Mouse (Mus musculus) brain, embryonic 14.5 days (tissue): ENCODE data around the gene Tcaim. TPM values are rescaled to one million over a fixed set of nuclear protein-coding genes. Genes with fewer than 3 reads are reported as not detected.

Experiments used
- DNase-seq: peaks from one replicate; pipeline ENCODE4 v3.0.0-alpha.2; 2011; ENCODE audit warnings: low read depth
- CTCF ChIP-seq: fragments of 200-500 bp; IDR thresholded peaks from 2 replicates; pipeline ENCODE4 v1.5.1; 2012; ENCODE audit warnings: inconsistent platforms, mild to moderate bottlenecking, moderate library complexity, borderline replicate concordance; ENCODE audit not compliant: insufficient read depth, insufficient read length; ENCODE audit errors: extremely low read depth
- POLR2A ChIP-seq: fragments of 200-500 bp; IDR thresholded peaks from 2 replicates; pipeline ENCODE4 v1.6.1; 2012; ENCODE audit warnings: mild to moderate bottlenecking, inconsistent platforms, borderline replicate concordance; ENCODE audit not compliant: poor library complexity, insufficient read depth, insufficient read length, severe bottlenecking; ENCODE audit errors: extremely low read depth
- polyA plus RNA-seq: library from polyadenylated mRNA; depleted of rRNA; stranded (reverse); fragments of >200 nt; gene quantifications from 2 replicates; pipeline ENCODE4 v1.2.3, GENCODE M21; 2012; rRNA removed

Gene Tcaim
- polyA plus RNA-seq, result 6.1 and 6.3 TPM in 2 replicates

DNA sequence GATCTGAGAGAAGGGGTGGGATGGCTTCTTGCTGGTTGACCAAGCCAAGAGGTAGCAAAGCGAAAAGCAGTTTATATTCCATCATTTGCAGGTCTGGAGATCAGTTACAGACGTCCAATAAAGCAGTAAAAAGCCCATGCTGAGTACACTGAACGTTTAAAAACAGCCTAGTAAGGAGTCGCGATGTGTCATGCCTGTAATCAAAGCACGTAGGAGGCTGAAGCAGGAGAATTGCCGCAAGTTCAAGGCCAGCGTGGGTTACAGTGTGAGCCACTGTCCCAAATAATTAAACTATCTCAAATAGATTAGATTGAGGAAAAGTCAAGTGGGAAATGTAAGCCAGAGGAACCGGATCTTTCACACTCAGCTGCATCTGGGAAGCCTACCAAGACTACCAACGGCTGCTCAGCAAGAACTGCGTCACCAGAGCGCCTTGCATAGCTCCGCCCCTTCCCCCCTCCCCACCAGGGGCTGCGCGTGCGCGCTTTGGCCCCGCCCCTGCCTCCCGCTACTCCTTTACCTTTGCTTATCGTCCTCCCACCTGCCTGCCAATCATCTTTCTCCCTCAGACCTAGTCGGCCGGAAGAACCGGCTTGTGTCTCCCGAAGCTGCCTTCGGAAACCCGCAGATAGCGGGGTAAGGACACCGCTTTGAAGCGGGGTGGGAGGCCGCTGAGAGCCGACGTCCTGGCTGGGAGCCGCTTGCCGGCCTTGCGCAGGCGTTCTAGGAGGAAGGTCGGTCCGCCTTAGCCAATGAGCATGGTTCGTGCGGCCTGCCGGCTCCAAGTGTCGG lies at the start of gene Tcaim:
Tcaim (plus strand) TSS at position 487 of the 792 bp plus-strand sequence.
- peak; percentile 98 for DNase-seq
- TF ChIP-seq CTCF, result no peak
- peak; percentile 23; the same call in 1 of the 2 replicates for TF ChIP-seq POLR2A

DNA sequence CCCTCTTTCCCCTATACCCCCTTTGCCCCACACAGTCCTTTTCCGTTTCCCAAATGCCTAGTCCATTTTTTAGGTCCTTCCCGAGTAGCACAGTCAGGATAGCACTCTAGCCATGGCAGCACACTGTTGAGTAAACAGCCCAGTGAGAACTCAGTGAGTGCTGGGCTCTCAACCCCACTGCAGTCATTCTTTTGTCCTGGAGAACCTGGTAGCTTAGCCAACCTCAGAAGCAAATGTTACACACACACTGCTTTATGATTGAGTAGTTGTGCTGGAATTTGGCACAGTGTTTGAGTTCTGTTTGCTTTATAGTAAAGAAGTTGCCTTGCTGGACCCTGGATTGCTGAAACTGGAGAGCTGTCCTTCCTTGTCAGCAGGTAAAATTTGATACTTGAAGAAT lies 47.7 kb upstream of the Tcaim start:
- TF ChIP-seq POLR2A (no peak), CTCF (no peak)
- no peak for DNase-seq

DNA sequence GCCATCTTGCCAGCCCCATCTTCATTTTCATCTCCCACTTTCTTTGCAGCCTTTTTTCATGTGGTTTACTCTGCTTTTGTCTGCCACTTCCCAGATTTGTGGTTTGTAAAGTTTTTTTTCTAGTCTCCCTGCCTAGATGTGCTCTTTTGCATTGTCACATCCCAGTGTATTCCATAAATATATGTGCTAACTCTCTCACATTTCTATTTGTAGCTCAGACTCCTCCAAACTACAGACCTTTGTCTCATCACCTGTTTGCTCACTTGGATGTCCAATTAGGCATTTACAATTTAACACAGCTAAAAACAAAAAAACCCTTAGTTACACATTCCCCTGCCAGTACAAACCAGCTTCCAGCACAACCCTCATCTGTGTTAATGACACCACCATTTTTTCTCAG lies 45.2 kb upstream of the Tcaim start:
- TF ChIP-seq CTCF (no peak), POLR2A (no peak)
- no peak for DNase-seq

DNA sequence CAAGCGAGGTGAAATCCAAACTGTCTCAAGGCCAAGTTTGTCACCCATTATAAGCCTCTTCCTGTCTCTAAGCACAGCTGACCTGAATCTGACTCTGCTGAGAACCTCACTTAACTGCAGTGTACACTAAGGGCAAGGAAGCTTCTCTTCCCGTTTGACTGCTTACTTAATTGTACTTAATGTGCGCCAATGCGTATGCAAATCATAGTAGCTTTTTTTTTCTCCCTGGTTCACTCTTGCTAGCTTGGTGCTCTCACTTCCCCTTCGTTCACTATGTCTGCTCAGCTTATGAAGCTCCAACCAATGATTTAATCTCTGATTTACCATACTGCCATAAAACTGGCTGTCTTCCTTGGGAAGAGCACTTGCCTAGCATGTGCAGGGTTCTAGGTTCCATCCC lies 20.1 kb upstream of the Tcaim start:
- TF ChIP-seq POLR2A, result no peak
- TF ChIP-seq CTCF, result no peak
- no peak for DNase-seq

DNA sequence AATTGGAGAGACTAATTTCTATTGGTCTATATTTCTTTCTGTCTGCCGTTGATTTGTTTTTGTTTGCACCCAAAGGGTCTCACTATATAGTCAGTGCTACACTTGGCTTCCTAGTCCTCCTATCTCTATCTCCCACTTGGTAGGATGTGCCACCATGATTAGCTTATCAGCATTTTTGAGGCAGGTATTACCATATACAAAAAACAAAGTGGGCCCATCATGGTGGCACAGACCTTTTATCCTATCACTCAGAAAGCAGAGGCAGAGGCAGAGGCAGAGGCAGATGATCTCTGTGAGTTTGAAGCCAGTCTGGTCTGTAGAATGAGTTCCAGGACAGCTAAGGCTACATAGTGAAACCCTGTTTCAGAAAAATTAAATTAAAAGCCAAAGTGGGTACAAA lies 18.8 kb upstream of the Tcaim start:
- DNase-seq, result no peak
- TF ChIP-seq POLR2A, result no peak
- TF ChIP-seq CTCF, result no peak

DNA sequence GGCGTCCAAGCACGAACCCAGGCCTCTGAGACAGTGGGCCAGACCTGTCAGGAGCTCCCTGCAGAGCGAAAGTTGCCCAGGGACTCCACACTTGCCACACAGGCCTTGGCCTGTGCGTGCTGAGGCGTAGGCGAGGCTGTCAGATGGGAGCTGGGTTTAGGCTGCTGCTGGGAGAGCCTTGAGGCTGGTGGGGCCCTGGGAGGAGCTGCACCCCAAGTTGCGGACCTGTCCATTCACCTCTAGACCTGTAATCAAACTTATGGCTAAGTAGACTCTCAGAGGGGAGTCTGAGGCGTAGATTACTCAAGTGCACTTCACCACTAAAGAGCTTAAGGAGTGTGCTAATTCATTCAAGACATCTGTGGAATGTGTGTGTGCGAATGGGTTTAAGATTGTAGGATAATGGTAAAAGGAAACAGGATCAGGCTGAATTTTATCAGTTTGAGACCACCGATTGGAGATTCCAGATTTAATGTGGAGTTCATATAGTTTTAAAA lies 554 bp downstream of the Tcaim start:
- no peak for DNase-seq
- TF ChIP-seq CTCF, result no peak
- TF ChIP-seq POLR2A, result no peak

DNA sequence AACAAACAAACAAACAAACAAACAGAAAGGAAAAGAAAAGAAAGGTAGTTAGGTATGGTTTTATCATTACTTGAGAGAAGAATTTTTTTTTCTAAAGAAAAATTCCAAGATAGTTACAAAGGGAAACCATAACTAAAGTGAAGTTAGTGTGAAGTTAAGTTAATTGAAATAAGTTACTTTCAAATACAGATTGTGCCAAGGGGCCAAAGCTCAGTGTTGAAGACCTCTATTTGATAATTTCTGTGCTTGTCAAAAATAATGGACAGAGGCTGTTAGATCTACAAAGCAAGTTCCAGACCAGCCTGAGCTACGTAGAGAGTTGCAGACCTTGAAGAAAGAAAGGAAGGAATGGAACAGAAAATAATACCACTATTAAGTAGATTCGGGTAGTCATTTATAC lies 1.8 kb downstream of the Tcaim start:
- no peak for DNase-seq
- TF ChIP-seq CTCF, result no peak
- no peak for TF ChIP-seq POLR2A

DNA sequence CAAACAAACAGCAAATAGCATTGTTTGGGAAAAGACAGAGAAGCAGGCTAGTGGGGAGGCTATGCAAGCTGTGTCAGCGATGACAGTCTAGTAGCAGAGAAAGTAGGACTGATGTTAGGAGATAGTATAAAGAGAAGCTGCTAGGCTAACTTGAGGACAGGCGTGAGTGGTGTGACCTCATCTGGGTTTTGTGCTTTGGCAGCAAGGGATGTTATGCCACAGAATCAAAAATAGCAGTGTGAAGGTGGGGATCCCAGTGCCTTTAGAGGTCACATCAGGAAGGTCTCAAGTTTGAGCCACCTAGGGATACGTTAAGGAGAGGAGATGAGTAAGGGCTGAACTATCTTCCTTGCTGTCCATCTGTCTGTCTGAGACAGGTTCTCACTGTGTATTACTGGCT lies 4.9 kb downstream of the Tcaim start:
- TF ChIP-seq POLR2A, result no peak
- TF ChIP-seq CTCF, result no peak
- DNase-seq, result no peak

DNA sequence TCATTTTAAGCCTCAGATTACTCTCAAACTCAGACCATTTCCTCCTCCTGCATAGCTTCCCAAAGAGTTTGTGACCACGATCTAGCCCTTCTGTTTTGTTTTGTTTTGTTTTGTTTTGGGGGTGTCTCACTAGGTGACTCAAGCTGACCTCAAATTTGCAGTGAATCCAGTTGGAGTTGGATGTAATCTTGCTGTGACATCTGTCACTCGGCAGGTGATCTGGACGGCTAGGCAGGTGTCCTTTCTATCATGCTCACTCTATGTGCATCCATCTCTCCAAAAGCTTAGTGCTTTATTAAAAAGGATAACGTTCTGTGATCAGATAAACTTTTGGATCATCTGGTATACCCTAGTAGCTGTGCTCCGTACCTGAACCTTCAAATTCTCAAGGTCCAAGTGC lies 7.0 kb downstream of the Tcaim start:
- TF ChIP-seq CTCF (no peak), POLR2A (no peak)
- DNase-seq, result no peak

DNA sequence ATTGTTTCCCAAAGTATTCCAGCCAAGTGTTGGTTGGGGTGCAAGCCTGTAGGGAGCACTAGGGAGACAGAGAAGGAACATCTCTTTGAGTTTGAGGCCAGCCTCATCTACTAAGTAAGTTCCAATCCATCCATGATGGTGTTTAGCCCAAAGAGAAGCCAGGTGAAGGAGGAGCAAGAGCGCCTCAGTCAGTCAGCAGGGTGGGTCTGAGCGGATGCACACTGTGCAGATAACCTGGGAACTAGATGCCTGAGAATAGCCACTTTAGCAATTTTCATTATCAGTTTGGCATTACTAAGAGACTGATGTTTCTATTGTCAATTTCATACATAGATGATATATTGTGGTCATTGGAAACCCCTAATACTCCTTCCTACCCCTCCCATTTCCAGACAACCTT lies 9.4 kb downstream of the Tcaim start:
- TF ChIP-seq CTCF (no peak), POLR2A (no peak)
- no peak for DNase-seq

DNA sequence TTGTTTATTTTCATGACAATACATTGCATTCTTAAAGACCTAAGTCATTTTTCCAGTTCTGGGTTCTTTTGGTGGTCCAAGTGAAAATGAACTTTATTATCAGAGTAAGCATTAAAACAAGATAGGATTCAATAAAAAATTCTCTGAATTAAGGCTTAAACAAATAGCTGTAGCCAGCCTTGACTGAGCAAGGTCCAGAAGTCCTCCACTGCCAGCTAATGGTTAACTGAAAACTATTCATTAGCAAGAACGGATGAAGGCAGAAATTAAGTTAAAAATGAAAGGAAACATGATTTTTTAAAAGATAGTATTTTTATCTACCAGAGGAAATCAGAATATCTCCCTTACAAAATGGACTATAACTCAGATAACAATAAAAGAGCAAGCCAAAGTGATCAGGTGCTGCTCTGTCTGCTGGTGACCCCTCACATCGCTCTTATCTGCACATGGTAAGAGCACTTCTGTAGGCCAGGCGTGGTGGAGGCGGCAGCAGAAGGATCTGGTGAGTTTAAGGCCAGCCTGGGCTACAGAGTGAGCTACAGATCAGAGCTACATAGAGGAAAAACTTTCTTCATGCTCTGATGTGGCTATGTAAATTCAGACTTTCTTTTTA lies 10.0 kb downstream of the Tcaim start:
- TF ChIP-seq POLR2A (no peak), CTCF (no peak)

DNA sequence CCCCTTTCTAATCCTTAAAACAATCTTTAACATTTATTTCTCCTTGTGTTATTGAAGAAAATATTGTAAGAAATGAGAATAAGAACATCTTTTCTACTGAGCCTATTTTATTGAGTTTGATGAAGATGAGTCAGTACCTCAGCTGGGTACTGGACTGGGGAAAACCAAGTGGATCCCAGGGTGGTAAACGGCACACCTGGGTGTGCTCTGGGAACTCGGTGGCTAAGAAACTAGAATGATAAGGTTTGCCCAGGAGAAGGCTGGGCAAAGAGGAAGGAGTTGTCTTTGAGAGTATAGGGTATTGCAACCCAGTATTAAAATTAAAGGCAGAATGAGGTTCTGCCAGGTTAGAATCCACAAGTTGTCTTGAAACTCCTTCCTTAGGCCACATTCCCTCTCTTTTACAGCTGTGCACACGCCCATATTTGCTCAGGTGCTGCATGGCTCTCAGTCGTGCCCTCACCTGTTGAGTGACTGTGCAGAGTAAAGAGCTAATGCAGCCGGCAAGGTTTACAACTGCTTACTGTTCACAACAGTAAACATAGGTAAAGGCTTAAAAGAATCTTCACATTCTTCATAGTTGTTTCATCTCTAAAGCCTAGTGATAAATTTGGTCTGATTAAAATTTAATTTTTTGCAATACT lies 18.2 kb downstream of the Tcaim start:
- no peak for TF ChIP-seq POLR2A
- no peak for TF ChIP-seq CTCF

More for the DNA sequence above, 10.0 kb downstream of the Tcaim start:
- DNase-seq, result no peak

DNA sequence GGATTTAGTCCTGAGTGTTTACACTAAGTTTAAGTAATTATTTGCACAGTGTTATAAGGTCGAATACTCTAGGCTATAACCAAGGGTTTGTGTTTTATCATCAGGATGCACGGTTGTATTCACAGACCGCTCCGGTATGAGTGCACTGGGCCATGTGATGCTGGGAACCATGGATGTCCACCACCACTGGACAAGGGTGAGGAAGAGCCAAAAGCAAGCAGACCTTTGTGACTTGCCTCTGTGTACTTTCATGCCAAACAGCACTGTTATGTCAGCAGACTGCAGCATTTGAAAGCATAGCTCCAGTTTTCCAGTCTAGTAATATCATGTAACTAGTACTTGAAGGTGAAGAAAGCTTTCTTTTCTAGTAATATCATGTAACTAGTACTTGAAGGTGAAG lies 21.4 kb downstream of the Tcaim start:
- no peak for DNase-seq
- TF ChIP-seq POLR2A, result no peak
- TF ChIP-seq CTCF, result no peak

More for the DNA sequence above, 18.2 kb downstream of the Tcaim start:
- DNase-seq, result no peak
